Mouse (Mus musculus) stomach, embryonic 16.5 days (tissue): ENCODE measurements around the gene Rhbdf1. TPM values are rescaled to one million over a fixed set of nuclear protein-coding genes. Genes with fewer than 3 reads are reported as not detected.

ENCODE experiments used
- ATAC-seq: fragments of 200-750 bp; cut with Nextera tagmentation; 2 replicates; pipeline ENCODE4 v1.8.0; 2017; ENCODE audit warnings: moderate number of reproducible peaks, moderate TSS enrichment; ENCODE audit not compliant: insufficient read depth, low FRiP score
- H3K27ac ChIP-seq: fragments of 300-500 bp; sonication (generic); 2 replicates; pipeline ENCODE4 v1.5.1; 2014; ENCODE audit warnings: low read length
- H3K27me3 ChIP-seq: fragments of 300-500 bp; sonication (generic); 2 replicates; pipeline ENCODE4 v1.6.1; 2014; ENCODE audit warnings: low read length, control low read depth, mixed read lengths; ENCODE audit not compliant: control insufficient read depth, insufficient read depth
- H3K36me3 ChIP-seq: fragments of 300-500 bp; sonication (generic); 2 replicates; pipeline ENCODE4 v1.6.1; 2014; ENCODE audit warnings: low read length; ENCODE audit not compliant: control insufficient read depth, insufficient read depth
- H3K4me1 ChIP-seq: fragments of 300-500 bp; sonication (generic); 2 replicates; pipeline ENCODE4 v1.6.1; 2014; ENCODE audit warnings: low read length, control low read depth, mixed read lengths; ENCODE audit not compliant: control insufficient read depth, insufficient read depth
- H3K4me2 ChIP-seq: fragments of 300-500 bp; sonication (generic); 2 replicates; pipeline ENCODE4 v1.6.1; 2014; ENCODE audit warnings: low read depth, low read length, mixed read lengths
- H3K4me3 ChIP-seq: fragments of 300-500 bp; sonication (generic); replicated peaks from 2 replicates; pipeline ENCODE4 v1.5.1; 2014; ENCODE audit warnings: mild to moderate bottlenecking, low read length
- H3K9ac ChIP-seq: fragments of 300-500 bp; sonication (generic); 2 replicates; pipeline ENCODE4 v1.6.1; 2014; ENCODE audit warnings: low read length
- H3K9me3 ChIP-seq: fragments of 300-500 bp; sonication (generic); replicated peaks from 2 replicates; pipeline ENCODE4 v1.6.1; 2016; ENCODE audit warnings: low read length, control low read depth; ENCODE audit not compliant: control insufficient read depth
- WGBS: fragments of 180-500 bp; shearing (Covaris S2); extraction: QIAGEN DNeasy Blood & Tissue Kit; methylation state at CpG from one replicate; pipeline ENCODE4 v1.1.7; 2014; 5-methylcytosine and 5-hydroxymethylcytosine counted together
- polyA plus RNA-seq: library from polyadenylated mRNA; unstranded; fragments of >200 nt; fragmentation: Nextera tagmentation; extraction: Ambion mirVana; gene quantifications from 2 replicates; pipeline ENCODE4 v1.2.1, GENCODE M21; 2015

Gene Rhbdf1
- polyA plus RNA-seq, 1 experiment from 2014 or later: 57.4 TPM

GRCm38 (mm10) chr11:32190603-32191110 is 31.4 kb downstream of the Rhbdf1 start:
- Histone ChIP-seq H3K9ac (no peak overlapping the region), H3K4me2 (no peak overlapping the region), H3K4me1 (no peaks in the 10 kb centered on the region), H3K9me3 (no peaks in the 10 kb centered on the region), H3K4me3 (no peak overlapping the region), H3K27me3 (no peaks in the 10 kb centered on the region), H3K27ac (no peak overlapping the region), H3K36me3 (no peaks in the 10 kb centered on the region)
- no peak for ATAC-seq
- 73% methylated on average over 13 of the region's 13 CpGs for WGBS

GRCm38 (mm10) chr11:32190119-32190518 is 32.0 kb downstream of the Rhbdf1 start:
- H3K27ac ChIP-seq: no peak overlapping the region
- no peaks in the 10 kb centered on the region for H3K9me3 ChIP-seq
- no peak overlapping the region for H3K4me2 ChIP-seq
- ATAC-seq: no peak
- no peaks in the 10 kb centered on the region for H3K4me1 ChIP-seq
- H3K4me3 ChIP-seq: no peak overlapping the region
- 81% methylated on average over 9 of the region's 9 CpGs for WGBS
- H3K27me3 ChIP-seq: no peaks in the 10 kb centered on the region
- no peak overlapping the region for H3K9ac ChIP-seq
- H3K36me3 ChIP-seq: no peaks in the 10 kb centered on the region

- Histone ChIP-seq H3K4me1 (no peaks in the 10 kb centered on the region), H3K27me3 (no peaks in the 10 kb centered on the region), H3K4me2 (no peak overlapping the region), H3K27ac (no peak overlapping the region), H3K36me3 (no peaks in the 10 kb centered on the region), H3K9me3 (no peaks in the 10 kb centered on the region), H3K4me3 (no peak overlapping the region), H3K9ac (no peak overlapping the region)
- no peak for ATAC-seq
- 67% methylated on average over 5 of the region's 5 CpGs for WGBS
These were observed 32.7 kb downstream of the Rhbdf1 start for GRCm38 (mm10) chr11:32189434-32189833.

- Histone ChIP-seq H3K4me2 (no peak overlapping the region), H3K9ac (no peak overlapping the region), H3K36me3 (no peaks in the 10 kb centered on the region), H3K27me3 (no peaks in the 10 kb centered on the region), H3K27ac (no peak overlapping the region), H3K4me1 (no peaks in the 10 kb centered on the region), H3K4me3 (no peak overlapping the region), H3K9me3 (no peaks in the 10 kb centered on the region)
- no peak for ATAC-seq
- 82% methylated on average over 12 of the region's 12 CpGs for WGBS
These were observed 33.2 kb downstream of the Rhbdf1 start for GRCm38 (mm10) chr11:32188881-32189280.

- Histone ChIP-seq H3K9ac (no peak overlapping the region), H3K27ac (no peak overlapping the region), H3K4me1 (no peaks in the 10 kb centered on the region), H3K9me3 (no peaks in the 10 kb centered on the region), H3K27me3 (no peaks in the 10 kb centered on the region), H3K36me3 (no peaks in the 10 kb centered on the region), H3K4me2 (no peak overlapping the region), H3K4me3 (no peak overlapping the region)
- no peak for ATAC-seq
- WGBS: 87% methylated on average over 4 of the region's 4 CpGs
These were observed 34.8 kb downstream of the Rhbdf1 start for GRCm38 (mm10) chr11:32187256-32187655.

GRCm38 (mm10) chr11:32186031-32186430 is 36.1 kb downstream of the Rhbdf1 start:
- Histone ChIP-seq H3K36me3 (no peaks in the 10 kb centered on the region), H3K4me3 (no peak overlapping the region), H3K27me3 (no peaks in the 10 kb centered on the region), H3K4me1 (no peaks in the 10 kb centered on the region), H3K9ac (no peak overlapping the region), H3K27ac (no peak overlapping the region), H3K4me2 (no peak overlapping the region), H3K9me3 (no peaks in the 10 kb centered on the region)
- 83% methylated on average over 3 of the region's 3 CpGs for WGBS
- ATAC-seq: no peak

- Histone ChIP-seq H3K4me2 (no peak overlapping the region), H3K36me3 (no peaks in the 10 kb centered on the region), H3K9me3 (no peaks in the 10 kb centered on the region), H3K9ac (no peak overlapping the region), H3K27me3 (no peaks in the 10 kb centered on the region), H3K4me1 (no peaks in the 10 kb centered on the region), H3K4me3 (no peak overlapping the region), H3K27ac (no peak overlapping the region)
- 87% methylated on average over 8 of the region's 8 CpGs for WGBS
- no peak for ATAC-seq
These were observed 37.6 kb downstream of the Rhbdf1 start for GRCm38 (mm10) chr11:32184469-32184868.

- WGBS: 44% methylated on average over 24 of the region's 25 CpGs
- Histone ChIP-seq H3K4me3 (no peak overlapping the region), H3K4me1 (no peaks in the 10 kb centered on the region), H3K27ac (no peak overlapping the region), H3K9me3 (no peaks in the 10 kb centered on the region), H3K27me3 (no peaks in the 10 kb centered on the region), H3K4me2 (no peak overlapping the region), H3K9ac (no peak overlapping the region), H3K36me3 (no peaks in the 10 kb centered on the region)
- ATAC-seq: no peak
These were observed 39.9 kb downstream of the Rhbdf1 start for GRCm38 (mm10) chr11:32181973-32182868.

GRCm38 (mm10) chr11:32181246-32181645 is 40.9 kb downstream of the Rhbdf1 start:
- 76% methylated on average over 4 of the region's 4 CpGs for WGBS
- Histone ChIP-seq H3K36me3 (no peaks in the 10 kb centered on the region), H3K4me3 (no peak overlapping the region), H3K9ac (no peak overlapping the region), H3K4me1 (no peaks in the 10 kb centered on the region), H3K27ac (no peak overlapping the region), H3K27me3 (no peaks in the 10 kb centered on the region), H3K4me2 (no peak overlapping the region), H3K9me3 (no peaks in the 10 kb centered on the region)
- ATAC-seq: no peak
